Mouse (Mus musculus) right cerebral cortex, postnatal 14 days (tissue): ENCODE data around the gene Tmc5.

Source experiments
- DNase-seq: peaks from one replicate; pipeline ENCODE4 v3.0.0; 2022

The Tmc5 gene

GRCm38 (mm10) chr7:118698882-118699281 lies 101.8 kb downstream of the Tmc5 start:
- DNase-seq = no peak

- no peak for DNase-seq
Measured at GRCm38 (mm10) chr7:118703144-118703561, 106.1 kb downstream of the Tmc5 start.

- no peak for DNase-seq
Measured at GRCm38 (mm10) chr7:118704001-118704850, 107.1 kb downstream of the Tmc5 start.

- DNase-seq = peak; percentile 94
Measured at GRCm38 (mm10) chr7:118705101-118705961, 108.2 kb downstream of the Tmc5 start, which contains the start of gene Gde1. TSS of gene Gde1 (minus strand) at chr7:118705778.

- no peak for DNase-seq
Measured at GRCm38 (mm10) chr7:118706051-118706450, 109.0 kb downstream of the Tmc5 start.

- DNase-seq = no peak
Measured at GRCm38 (mm10) chr7:118706488-118706887, 109.4 kb downstream of the Tmc5 start.

GRCm38 (mm10) chr7:118707216-118707615 lies 110.1 kb downstream of the Tmc5 start:
- no peak for DNase-seq

- no peak for DNase-seq
Measured at GRCm38 (mm10) chr7:118708002-118708401, 110.9 kb downstream of the Tmc5 start.

- DNase-seq = no peak
Measured at GRCm38 (mm10) chr7:118710776-118711175, 113.7 kb downstream of the Tmc5 start.

GRCm38 (mm10) chr7:118712228-118713173 lies 115.4 kb downstream of the Tmc5 start, which contains the start of gene Ccp110:
TSS of gene Ccp110 (plus strand) at chr7:118712552.
- peak; percentile 87 for DNase-seq

- DNase-seq = no peak
Measured at GRCm38 (mm10) chr7:118714873-118715272, 117.8 kb downstream of the Tmc5 start.

GRCm38 (mm10) chr7:118718066-118718465 lies 121.0 kb downstream of the Tmc5 start:
- DNase-seq = no peak

- no peak for DNase-seq
Measured at GRCm38 (mm10) chr7:118723927-118724326, 126.8 kb downstream of the Tmc5 start.
